Mouse (Mus musculus) liver, adult (tissue): Measurements from ENCODE around the gene 2310030G06Rik.

Experiments
- GATA4 ChIP-seq: IDR thresholded peaks from 2 replicates; pipeline ENCODE4 v1.6.1; 2014; ENCODE audit warnings: mild to moderate bottlenecking, low read length; ENCODE audit not compliant: insufficient replicate concordance

2310030G06Rik gene

DNA sequence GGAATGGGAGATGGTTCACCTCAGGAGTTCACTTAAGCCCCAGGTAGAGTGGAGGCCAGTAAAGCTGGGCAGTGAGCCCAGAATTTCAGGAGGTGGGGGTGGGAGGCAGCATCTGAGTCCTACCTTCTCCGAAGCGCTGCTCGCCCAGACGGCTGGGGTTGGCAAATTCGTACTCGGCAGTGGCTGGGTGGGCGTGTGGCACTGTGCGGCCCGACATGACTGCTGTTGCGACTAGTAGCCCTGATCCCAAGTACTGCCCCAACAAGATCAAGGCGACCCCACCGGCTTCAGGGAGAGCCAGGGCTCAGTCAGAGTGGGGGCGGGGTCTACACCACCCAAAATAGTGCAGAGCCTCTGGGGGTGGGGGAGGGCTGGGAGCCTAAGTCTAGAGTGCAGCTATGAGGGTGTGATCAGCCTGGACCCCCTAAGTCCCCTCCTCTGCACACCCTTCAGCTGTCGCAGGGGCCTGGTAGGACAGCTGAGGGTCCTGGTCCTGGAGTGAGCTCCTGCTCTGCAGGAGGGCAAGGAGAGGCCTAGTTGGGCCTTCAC, 5.8 kb upstream of the 2310030G06Rik start, which contains the start of gene Hspb2:
TSS of gene Hspb2 (minus strand) at position 301 of the 549 bp plus-strand sequence.
- no peak for TF ChIP-seq GATA4

- no peak for TF ChIP-seq GATA4
Measured at GRCm38 (mm10) chr9:50751323-50751722, 5.0 kb upstream of the 2310030G06Rik start, which contains the start of gene Cryab. TSS of gene Cryab (plus strand) at chr9:50751325.

DNA sequence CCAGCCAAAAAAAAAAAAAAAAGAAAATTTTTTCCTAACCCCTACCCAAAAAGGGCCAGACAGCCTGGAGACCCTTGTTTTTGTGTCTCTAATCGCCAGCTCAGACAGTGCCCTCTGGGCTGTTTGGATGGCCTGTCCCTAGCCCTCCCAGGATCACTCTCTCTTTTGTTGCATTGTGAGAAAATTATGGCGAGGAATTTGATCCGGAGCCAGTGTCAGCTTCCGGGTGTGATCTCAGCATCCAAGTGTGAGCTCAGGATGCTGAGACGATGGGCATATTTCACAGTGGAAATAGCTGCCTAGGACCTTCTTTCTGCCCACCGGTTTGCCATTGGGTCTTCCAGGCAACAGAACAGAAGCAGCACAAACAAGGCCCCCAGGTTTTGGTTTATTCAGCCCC, 4.4 kb upstream of the 2310030G06Rik start:
- TF ChIP-seq GATA4, result no peak

DNA sequence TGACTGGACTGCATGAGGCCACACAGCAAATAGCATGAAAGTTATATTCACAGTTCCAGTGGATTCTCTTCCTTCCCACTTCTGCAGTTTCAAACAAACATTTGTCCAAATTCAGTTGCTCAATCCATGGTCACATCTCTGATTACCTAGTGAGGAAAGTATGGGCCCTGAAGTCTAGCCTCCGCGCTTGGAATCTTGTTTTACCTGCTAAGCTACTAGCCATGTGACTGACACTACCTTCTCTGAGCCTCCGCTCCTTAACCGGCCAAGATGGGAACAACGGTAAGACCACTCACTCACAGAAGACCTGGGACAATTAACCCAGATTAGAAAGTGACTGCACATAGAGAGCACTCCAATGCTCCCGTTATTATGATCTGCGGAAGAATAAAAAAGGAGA, 530 bp downstream of the 2310030G06Rik start:
- no peak for TF ChIP-seq GATA4

GRCm38 (mm10) chr9:50742744-50743143, 3.6 kb downstream of the 2310030G06Rik start:
- TF ChIP-seq GATA4, result no peak

DNA sequence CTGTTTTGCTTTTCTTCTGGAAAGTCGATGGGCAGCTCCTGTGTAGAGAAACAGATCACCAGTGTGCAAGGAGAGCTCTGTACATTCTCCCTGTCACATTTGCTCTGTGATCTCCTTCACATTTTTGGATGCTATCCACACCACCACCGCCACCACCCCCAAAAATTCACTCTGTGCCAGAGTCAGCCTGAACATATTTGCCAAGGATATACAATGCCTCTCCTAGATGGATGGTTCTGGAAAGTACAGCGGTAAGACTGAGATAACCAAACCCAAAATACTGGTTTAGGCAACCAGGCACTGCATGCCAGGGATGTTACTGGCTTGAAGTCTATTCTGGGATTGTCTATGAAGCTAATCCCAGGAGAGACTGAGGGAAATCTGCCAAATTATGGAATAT, 4.1 kb downstream of the 2310030G06Rik start:
- TF ChIP-seq GATA4, result no peak

- TF ChIP-seq GATA4, result no peak
Measured at GRCm38 (mm10) chr9:50740867-50741784, 5.2 kb downstream of the 2310030G06Rik start.

DNA sequence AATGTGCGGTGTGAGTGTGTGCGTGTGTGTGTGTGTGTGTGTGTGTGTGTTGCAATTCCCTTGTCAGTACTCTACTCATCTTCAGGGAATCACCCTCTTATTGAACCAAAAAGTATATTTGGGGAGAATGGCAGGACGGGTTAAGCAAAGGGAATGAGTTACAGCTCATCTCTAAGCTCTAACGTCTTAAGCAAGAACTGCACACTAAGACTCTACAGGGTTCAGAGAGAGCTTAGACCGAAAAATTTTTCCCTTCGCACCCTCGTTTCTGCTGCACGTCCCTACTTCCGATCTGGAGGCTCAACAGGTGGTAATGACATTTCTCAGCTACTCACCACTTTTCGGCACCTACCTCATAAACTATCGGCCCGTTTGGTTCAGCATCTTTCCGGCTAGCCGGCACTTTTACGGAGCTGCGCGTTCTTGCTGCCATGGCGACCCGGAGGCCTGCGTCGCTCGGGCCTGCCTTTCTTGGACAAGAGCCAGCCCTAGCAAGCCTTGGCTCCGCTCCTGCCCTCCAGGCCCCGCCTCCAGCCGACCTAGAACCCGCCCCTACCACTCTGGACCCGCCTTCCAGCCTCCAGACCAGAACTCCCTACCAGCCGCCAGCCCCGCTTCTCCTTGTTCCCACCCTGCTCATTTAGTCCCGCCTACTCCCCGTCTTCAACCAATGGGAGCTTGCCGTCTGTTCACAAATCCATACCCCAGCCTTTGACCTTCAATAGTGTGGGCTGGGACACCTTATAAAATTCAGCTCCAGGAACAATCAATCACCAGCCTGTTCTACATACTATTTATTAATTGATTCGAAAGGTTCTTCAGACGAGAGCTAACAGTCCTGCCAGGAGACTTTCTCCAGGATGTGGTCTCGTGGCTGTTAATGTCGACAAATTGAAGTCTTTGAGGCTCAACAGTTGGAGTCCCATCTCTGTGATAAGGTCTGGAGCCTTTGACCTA, 7.1 kb downstream of the 2310030G06Rik start, which contains the start of gene Dixdc1:
TSS of gene Dixdc1 (minus strand) at position 604 of the 957 bp plus-strand sequence.
- no peak for TF ChIP-seq GATA4

- no peak for TF ChIP-seq GATA4
Measured at GRCm38 (mm10) chr9:50734989-50735388, 11.3 kb downstream of the 2310030G06Rik start.

DNA sequence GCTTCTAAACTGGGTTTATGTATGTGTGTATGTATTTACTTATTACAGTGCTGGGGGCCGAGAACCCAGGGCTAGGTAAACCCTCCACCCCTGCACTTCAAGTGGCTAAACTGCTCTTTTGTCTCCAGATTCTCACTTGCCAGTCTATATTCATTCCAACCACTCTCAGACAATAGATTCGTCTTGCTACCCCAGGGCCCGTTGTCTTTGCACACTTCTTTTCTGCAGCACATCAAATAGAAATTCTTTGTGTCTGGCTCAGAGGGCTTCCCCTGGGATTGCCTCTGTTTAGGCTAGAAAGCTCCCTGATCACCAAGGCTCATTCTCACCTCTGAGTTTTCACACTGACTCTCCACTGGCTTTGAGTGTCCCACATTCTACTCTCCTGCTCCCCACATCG, 13.8 kb downstream of the 2310030G06Rik start:
- no peak for TF ChIP-seq GATA4

DNA sequence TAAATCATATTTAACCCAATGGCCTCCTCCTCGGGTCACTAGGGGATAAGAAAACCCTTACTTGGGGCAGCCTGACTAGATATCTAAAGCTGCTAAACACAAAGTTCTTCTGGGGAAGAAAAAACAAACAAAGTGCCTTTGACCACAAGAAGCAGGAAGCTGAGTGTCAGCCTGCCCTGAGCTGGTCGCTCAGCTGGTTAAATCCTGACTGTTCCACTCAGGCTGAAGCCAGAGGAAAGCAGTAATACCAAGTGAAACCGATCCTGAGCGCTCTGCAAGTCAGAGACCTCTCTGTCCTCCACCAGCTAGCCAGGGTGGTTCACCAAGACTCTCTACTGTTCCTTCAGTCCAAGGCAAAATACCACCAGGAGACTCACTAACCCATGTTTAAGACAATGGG, 16.7 kb downstream of the 2310030G06Rik start:
- no peak for TF ChIP-seq GATA4

DNA sequence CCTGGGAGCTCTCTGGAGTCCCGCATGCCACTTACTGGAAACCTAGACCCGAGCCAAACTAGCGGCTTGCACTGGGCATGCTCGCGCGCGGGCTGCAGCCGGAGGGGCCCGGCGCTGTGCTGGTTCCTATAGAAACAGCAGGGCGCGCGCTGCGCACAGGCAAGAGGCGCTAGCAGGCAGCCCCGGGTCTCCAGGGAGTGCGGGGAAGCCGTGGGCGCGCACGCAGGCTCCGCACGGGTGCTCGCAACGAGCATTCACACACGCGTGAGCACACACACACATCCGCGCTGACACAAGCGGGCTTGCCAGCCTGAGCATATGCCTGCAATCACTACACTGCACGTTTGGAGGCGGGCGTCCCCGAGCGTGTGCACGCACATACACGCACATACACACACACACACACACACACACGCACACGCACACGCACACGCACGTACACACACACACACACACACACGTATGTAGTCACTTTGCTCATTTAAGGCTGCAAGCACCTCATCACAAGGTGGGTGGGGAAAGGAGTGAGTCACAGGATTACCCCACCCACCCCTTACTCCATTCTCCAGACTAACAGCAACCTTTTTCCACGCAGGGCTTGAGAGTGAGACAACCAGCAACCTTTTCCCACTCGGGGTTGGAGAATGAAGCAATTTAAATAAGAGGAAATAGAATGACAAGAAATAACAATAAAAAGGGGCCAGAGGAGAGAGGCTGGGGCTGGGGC, 18.2 kb downstream of the 2310030G06Rik start:
- TF ChIP-seq GATA4, result no peak

- no peak for TF ChIP-seq GATA4
Measured at GRCm38 (mm10) chr9:50727171-50727924, 19.0 kb downstream of the 2310030G06Rik start.
